Mouse (Mus musculus) stomach, postnatal 0 days (tissue): ENCODE measurements at regions not wholly inside any gene's neighbourhood (a gene's known extent, or its start where the extent isn't known, plus 50 kb on each side); places are given as distances from the start of the nearest gene placed in this dataset.

ENCODE experiments used
- CTCF ChIP-seq: IDR thresholded peaks from 2 replicates; pipeline ENCODE4 v1.5.1; 2016; ENCODE audit warnings: antibody characterized with exemption, low read depth, mild to moderate bottlenecking, moderate library complexity
- EP300 ChIP-seq: optimal IDR thresholded peaks from 2 replicates; pipeline ENCODE3; 2016; ENCODE audit warnings: antibody characterized with exemption

DNA sequence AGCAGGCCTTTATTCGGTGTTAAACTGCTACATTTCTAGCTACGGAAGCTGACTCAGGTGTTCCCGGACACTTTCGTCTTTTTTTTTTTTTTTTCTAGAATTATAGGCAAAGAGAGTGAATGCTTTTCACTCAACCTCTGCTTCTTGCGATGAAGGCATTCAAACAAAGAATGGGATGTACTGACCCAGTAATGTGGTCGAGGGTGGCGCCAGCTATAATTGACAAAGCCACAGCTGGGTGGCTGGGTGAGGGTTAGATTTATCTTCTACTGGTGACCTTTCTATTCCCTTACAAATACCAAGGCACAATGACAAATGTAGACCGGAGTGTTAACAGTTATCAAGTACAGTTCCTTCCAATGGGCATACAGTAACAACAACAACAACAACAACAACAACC, 340.7 kb upstream of the Slc24a2 start:
- no peak for TF ChIP-seq CTCF
- TF ChIP-seq EP300: no peak
